Mouse (Mus musculus) hematopoietic stem cell, adult 5-6 weeks (primary cell): ENCODE measurements around the gene B3gnt8. TPM values are rescaled to one million over a fixed set of nuclear protein-coding genes. Genes with fewer than 3 reads are reported as not detected.

ENCODE experiments used
- ATAC-seq, 2 experiments: fragments of 125-278 bp in 1 of 2; replicated peaks in 1 of 2; 2 replicates each; pipeline ENCODE4 v1.8.0; 2016 to 2017; ENCODE audit warnings: inconsistent platforms in 2 of 2, mild to moderate bottlenecking in 2 of 2, moderate number of reproducible peaks in 2 of 2, low read depth in 1 of 2, moderate TSS enrichment in 1 of 2; ENCODE audit not compliant: low FRiP score in 2 of 2, poor library complexity in 2 of 2, severe bottlenecking in 2 of 2, insufficient read depth in 1 of 2, low TSS enrichment in 1 of 2
- total RNA-seq: library from RNA; stranded (forward); fragments of 172-1452, 232-1000 nt; gene quantifications from 2 replicates; pipeline ENCODE4 v1.2.3, GENCODE M21; 2017

B3gnt8 gene
- total RNA-seq, 1 experiment from 2014 or later, result 4.7 TPM

GRCm38 (mm10) chr7:25676085-25676781 is 49.8 kb downstream of the B3gnt8 start:
- ATAC-seq, result no peak

DNA sequence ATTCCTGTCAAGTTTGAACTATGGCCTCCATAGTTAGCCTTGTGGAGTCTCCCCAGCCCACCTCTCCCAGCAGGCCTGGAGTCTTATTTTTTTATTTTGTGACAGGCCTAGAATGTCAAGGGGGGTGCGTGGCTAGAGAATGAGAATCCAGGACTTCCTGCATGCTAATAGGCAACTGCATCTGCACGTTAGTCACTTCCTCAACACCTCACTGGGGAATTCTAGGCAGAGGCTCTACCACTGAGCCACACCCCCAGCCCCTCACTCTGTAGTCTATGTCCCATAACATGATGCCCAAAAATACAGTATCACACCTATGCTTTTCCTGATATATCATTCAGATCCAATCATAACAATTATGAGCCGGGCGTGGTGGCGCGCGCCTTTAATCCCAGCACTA is 50.6 kb downstream of the B3gnt8 start:
- no peak for ATAC-seq

DNA sequence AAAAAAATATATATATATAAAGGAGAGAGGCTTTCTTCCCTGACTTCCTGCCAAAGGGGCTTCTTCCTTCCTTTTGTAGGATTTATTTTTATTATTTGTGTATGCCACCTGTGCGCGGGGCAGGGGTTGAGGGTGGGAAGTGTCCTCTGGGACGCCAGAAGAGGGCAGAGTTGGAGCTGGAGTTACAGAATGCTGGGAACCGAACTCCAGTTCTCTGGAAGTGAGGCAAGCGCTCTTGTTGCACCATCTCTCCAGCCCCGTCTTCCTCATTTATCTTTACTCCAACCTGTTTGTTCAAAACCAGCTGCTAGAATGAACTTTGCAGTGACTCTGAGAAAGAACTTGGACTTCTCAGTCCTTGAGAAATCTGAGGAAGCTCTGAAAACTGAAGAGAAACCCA is 53.5 kb downstream of the B3gnt8 start:
- no peak for ATAC-seq

- ATAC-seq, result peak; percentile 81 to 86
Measured at GRCm38 (mm10) chr7:25680514-25681258, 54.2 kb downstream of the B3gnt8 start, which contains the start of gene B9d2. Gene B9d2 (plus strand): TSS chr7:25680780.

DNA sequence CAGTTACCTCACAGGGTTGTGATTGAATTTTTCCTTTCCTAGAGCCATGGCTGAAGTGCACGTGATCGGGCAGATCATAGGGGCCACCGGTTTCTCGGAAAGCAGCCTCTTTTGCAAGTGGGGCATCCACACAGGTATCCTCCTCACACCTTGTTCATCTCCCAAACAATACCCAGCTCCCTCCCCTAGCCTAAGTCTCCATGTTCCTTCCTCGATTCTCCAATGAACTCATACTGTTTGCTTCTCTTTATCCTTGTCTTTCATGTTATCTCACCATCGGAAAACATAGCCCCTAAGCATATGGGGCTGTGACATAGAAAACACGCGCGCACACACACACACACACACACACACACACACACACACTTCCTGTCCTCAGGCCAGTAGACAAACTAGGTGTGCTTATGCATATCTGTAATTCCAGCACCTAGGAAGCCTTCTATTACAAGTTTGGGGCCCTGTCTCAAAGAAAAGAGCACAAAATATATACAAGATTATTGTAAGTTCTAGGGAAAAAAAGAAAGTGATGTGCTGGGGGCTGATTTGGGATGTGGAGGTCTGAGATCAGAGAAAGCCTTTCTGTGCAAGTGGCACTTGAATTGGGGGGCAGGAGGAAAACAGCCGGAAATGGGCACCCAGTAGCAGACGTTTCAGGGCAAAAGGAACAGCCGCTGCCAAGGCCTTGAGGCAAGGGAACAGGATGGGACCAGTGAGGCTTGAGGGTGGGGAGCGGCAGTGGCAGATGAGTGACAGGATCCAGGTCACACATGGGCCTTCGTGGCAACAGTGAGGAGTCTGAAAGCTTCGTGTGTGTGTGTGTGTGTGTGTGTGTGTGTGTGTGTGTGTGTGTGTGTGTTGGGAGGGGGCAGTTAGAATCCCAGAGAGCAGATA is 55.1 kb downstream of the B3gnt8 start:
- no peak for ATAC-seq

DNA sequence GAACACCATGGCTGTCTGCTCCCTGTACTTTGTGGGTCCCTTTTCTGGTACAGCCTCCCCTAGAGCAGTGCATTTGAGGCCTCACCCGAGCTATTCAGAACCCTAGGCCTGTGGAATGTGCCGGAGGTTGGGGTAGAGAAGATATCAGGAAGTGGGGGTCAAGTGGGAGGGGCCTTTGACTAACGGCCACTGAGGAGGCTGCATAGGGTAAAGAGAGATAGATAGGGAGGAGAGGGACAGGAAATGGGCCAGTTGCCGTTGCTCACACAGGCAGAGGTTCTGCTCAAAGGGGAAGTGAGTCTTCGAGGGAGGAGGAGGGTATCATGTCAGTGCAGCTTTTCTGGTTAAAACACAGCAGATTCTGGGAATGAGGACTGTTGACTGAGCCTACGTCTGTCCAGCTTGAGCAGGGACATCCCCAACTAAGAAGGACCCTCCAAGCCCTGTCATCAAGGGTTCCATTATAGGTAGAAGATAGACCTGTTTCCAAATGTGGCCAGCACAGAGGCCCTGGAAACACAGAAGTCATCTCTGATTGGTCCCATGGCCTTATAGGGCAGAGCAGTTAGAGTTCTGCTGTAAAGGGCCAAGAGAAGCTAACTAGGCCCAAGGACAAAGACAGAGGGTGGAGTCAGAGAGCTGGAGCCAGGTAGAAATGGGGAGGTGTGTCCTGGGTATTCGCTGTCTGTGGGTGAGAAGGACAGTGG is 57.2 kb downstream of the B3gnt8 start:
- ATAC-seq, result peak; percentile 21 to 24

DNA sequence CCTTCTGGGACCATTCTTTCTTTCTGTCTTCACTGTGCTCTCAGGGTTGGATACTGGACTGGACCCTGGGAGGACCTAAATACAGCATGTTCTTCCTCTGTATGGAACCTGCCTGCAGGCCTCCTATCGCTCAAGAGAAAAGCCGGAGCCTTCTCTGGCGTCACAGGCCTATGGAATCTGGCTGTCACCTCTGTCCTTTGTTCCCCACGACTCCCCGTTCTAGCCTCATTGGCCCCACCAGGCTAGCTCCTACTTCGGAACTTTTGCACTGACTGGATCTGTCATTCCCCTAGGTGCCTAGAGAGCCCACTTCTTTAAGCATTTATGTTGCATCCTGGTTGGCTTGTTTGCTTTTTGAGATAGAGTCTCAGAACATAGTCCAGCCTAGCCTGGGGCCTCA is 58.2 kb downstream of the B3gnt8 start:
- no peak for ATAC-seq

Other genes starting within 250 kb of the B3gnt8 start
- 13.6 and 18.7 TPM in 2 replicates for gene Lipe, start 227.9 kb upstream of the B3gnt8 start, total RNA-seq
- gene Cxcl17, start 213.8 kb upstream of the B3gnt8 start, total RNA-seq, result not detected in 2 replicates
- 9.5 and 22.0 TPM in 2 replicates for gene Ceacam1, start 149.1 kb upstream of the B3gnt8 start, total RNA-seq
- gene Ceacam2, start 86.8 kb upstream of the B3gnt8 start, total RNA-seq, result not detected in 2 replicates
- gene Erich4, start 10.8 kb upstream of the B3gnt8 start, total RNA-seq, result not detected in 2 replicates
- gene Dmac2, start 7.2 kb upstream of the B3gnt8 start, total RNA-seq, result 33.7 and 50.9 TPM in 2 replicates
- gene Bckdha, start 32.3 kb downstream of the B3gnt8 start, total RNA-seq, result 33.2 and 61.3 TPM in 2 replicates
- 32.5 and 48.8 TPM in 2 replicates for gene Exosc5, start 32.5 kb downstream of the B3gnt8 start, total RNA-seq
- gene Tmem91, start 48.5 kb downstream of the B3gnt8 start, total RNA-seq, result 2.3 TPM in 1 of 2 replicates, not detected in the other
- gene B9d2, start 54.1 kb downstream of the B3gnt8 start, total RNA-seq, result 46.3 and 70.6 TPM in 2 replicates
- gene Tgfb1, start 60.3 kb downstream of the B3gnt8 start, total RNA-seq, result 46.0 and 50.7 TPM in 2 replicates
- 16.7 and 18.9 TPM in 2 replicates for gene Ccdc97, start 92.4 kb downstream of the B3gnt8 start, total RNA-seq
- gene Hnrnpul1, start 128.1 kb downstream of the B3gnt8 start, total RNA-seq, result 137 TPM in 2 replicates
- 6.2 and 16.9 TPM in 2 replicates for gene Axl, start 162.1 kb downstream of the B3gnt8 start, total RNA-seq
- gene Cyp2s1, start 190.3 kb downstream of the B3gnt8 start, total RNA-seq, result not detected in 2 replicates